Mouse (Mus musculus) midbrain, embryonic 15.5 days (tissue): Measurements from ENCODE around the gene Sirt2. TPM values are rescaled to one million over a fixed set of nuclear protein-coding genes. Genes with fewer than 3 reads are reported as not detected.

ENCODE experiments used
- ATAC-seq: fragments of 200-750 bp; cut with Nextera tagmentation; replicated peaks from 2 replicates; pipeline ENCODE4 v1.8.0; 2017; ENCODE audit warnings: moderate TSS enrichment
- H3K27ac ChIP-seq: fragments of 300-500 bp; sonication (generic); 2 replicates; pipeline ENCODE4 v1.5.1; 2015; ENCODE audit warnings: mild to moderate bottlenecking, inconsistent platforms
- H3K27me3 ChIP-seq: fragments of 300-500 bp; sonication (generic); replicated peaks from 2 replicates; pipeline ENCODE4 v1.6.1; 2015; ENCODE audit warnings: inconsistent platforms
- H3K36me3 ChIP-seq: fragments of 300-500 bp; sonication (generic); replicated peaks from 2 replicates; pipeline ENCODE4 v1.6.1; 2015; ENCODE audit warnings: inconsistent platforms
- H3K4me1 ChIP-seq: fragments of 300-500 bp; sonication (generic); 2 replicates; pipeline ENCODE4 v1.6.1; 2015; ENCODE audit warnings: inconsistent platforms
- H3K4me2 ChIP-seq: fragments of 300-500 bp; sonication (generic); 2 replicates; pipeline ENCODE4 v1.6.1; 2015; ENCODE audit warnings: inconsistent platforms, mild to moderate bottlenecking, moderate library complexity
- H3K4me3 ChIP-seq: fragments of 300-500 bp; sonication (generic); 2 replicates; pipeline ENCODE4 v1.5.1; 2015; ENCODE audit warnings: mild to moderate bottlenecking, inconsistent platforms
- H3K9ac ChIP-seq: fragments of 300-500 bp; sonication (generic); 2 replicates; pipeline ENCODE4 v1.6.1; 2015; ENCODE audit warnings: mild to moderate bottlenecking, inconsistent platforms
- H3K9me3 ChIP-seq: fragments of 300-500 bp; sonication (generic); 2 replicates; pipeline ENCODE4 v1.6.1; 2016; ENCODE audit warnings: inconsistent platforms
- WGBS: fragments of 180-500 bp; shearing (Covaris S2); methylation state at CpG from one replicate; pipeline ENCODE4 v1.1.7; 2015; ENCODE audit warnings: mixed read lengths; 5-methylcytosine and 5-hydroxymethylcytosine counted together
- polyA plus RNA-seq: library from polyadenylated mRNA; unstranded; fragments of >200 nt; fragmentation: Nextera tagmentation; extraction: Ambion mirVana; gene quantifications from 2 replicates; pipeline ENCODE4 v1.2.1, GENCODE M21; 2015

The Sirt2 gene
- polyA plus RNA-seq, 1 experiment from 2014 or later, result 125 TPM

- Histone ChIP-seq H3K4me3 (no peak overlapping the region), H3K9ac (no peak overlapping the region), H3K4me2 (no peak overlapping the region), H3K36me3 (peaks cover 3% of the 10 kb centered on the region; the same call in 1 of the 2 replicates), H3K27ac (no peak overlapping the region), H3K4me1 (peaks cover 10% of the 10 kb centered on the region), H3K9me3 (no peaks in the 10 kb centered on the region), H3K27me3 (no peaks in the 10 kb centered on the region)
- no peak for ATAC-seq
- 86% methylated on average over 6 of the region's 6 CpGs for WGBS
Observed at GRCm38 (mm10) chr7:28735701-28736100, 30.8 kb upstream of the Sirt2 start.

GRCm38 (mm10) chr7:28739829-28740228, 26.7 kb upstream of the Sirt2 start:
- Histone ChIP-seq H3K27ac (no peak overlapping the region), H3K4me1 (peaks cover 14% of the 10 kb centered on the region), H3K36me3 (peaks cover 3% of the 10 kb centered on the region; the same call in 1 of the 2 replicates), H3K9ac (no peak overlapping the region), H3K4me3 (no peak overlapping the region), H3K4me2 (no peak overlapping the region), H3K9me3 (no peaks in the 10 kb centered on the region), H3K27me3 (no peaks in the 10 kb centered on the region)
- 96% methylated on average over 21 of the region's 21 CpGs for WGBS
- ATAC-seq, result no peak

GRCm38 (mm10) chr7:28740949-28741348, 25.6 kb upstream of the Sirt2 start:
- H3K4me1 ChIP-seq, result peaks cover 14% of the 10 kb centered on the region
- H3K4me3 ChIP-seq, result peak overlapping the region; percentile 90
- 41% methylated on average over 9 of the region's 9 CpGs for WGBS
- no peak for ATAC-seq
- peak overlapping the region; percentile 74; the same call in 1 of the 2 replicates for H3K27ac ChIP-seq
- H3K9me3 ChIP-seq, result no peaks in the 10 kb centered on the region
- H3K27me3 ChIP-seq, result no peaks in the 10 kb centered on the region
- peaks cover 3% of the 10 kb centered on the region; the same call in 1 of the 2 replicates for H3K36me3 ChIP-seq
- peak overlapping the region; percentile 91 for H3K4me2 ChIP-seq
- H3K9ac ChIP-seq, result peak overlapping the region; percentile 73

GRCm38 (mm10) chr7:28741368-28741708, 25.2 kb upstream of the Sirt2 start:
- ATAC-seq, result peak; percentile 27; the same call in 1 of the 2 replicates
- Histone ChIP-seq H3K4me2 (peak overlapping the region; percentile 91), H3K36me3 (peaks cover 3% of the 10 kb centered on the region; the same call in 1 of the 2 replicates), H3K9ac (peak overlapping the region; percentile 73), H3K27me3 (no peaks in the 10 kb centered on the region), H3K27ac (peak overlapping the region; percentile 74), H3K4me3 (peak overlapping the region; percentile 90), H3K4me1 (peaks cover 14% of the 10 kb centered on the region), H3K9me3 (no peaks in the 10 kb centered on the region)
- under 1% methylated on average over 13 of the region's 13 CpGs for WGBS

- Histone ChIP-seq H3K4me2 (peak within 1 kb of the TSS; percentile 91), H3K36me3 (peaks cover 3% of the 10 kb centered on the region; the same call in 1 of the 2 replicates), H3K27ac (peak within 1 kb of the TSS; percentile 92), H3K9ac (peak within 1 kb of the TSS; percentile 76), H3K4me3 (peak within 1 kb of the TSS; percentile 90), H3K4me1 (peaks cover 14% of the 10 kb centered on the region), H3K9me3 (no peaks in the 10 kb centered on the region), H3K27me3 (no peaks in the 10 kb centered on the region)
- ATAC-seq, result peak; percentile 99
- under 1% methylated on average over 39 of the region's 39 CpGs for WGBS
Observed at GRCm38 (mm10) chr7:28741709-28742438, 24.7 kb upstream of the Sirt2 start, which contains the start of the genes Mrps12 and Sars2. Mrps12 (minus strand) TSS chr7:28741820. Sars2 (plus strand) TSS chr7:28741992.

GRCm38 (mm10) chr7:28749935-28750334, 16.6 kb upstream of the Sirt2 start:
- Histone ChIP-seq H3K9me3 (no peaks in the 10 kb centered on the region), H3K27me3 (no peaks in the 10 kb centered on the region), H3K9ac (no peak overlapping the region), H3K4me3 (no peak overlapping the region), H3K4me1 (no peaks in the 10 kb centered on the region), H3K36me3 (no peaks in the 10 kb centered on the region), H3K27ac (no peak overlapping the region), H3K4me2 (no peak overlapping the region)
- ATAC-seq, result no peak
- WGBS, result 99% methylated on average over 7 of the region's 7 CpGs

GRCm38 (mm10) chr7:28756079-28756478, 10.5 kb upstream of the Sirt2 start, which contains the start of gene Ccer2:
Ccer2 (plus strand) TSS chr7:28756174.
- H3K36me3 ChIP-seq, result peaks cover 15% of the 10 kb centered on the region
- H3K9ac ChIP-seq, result peak within 1 kb of the TSS; percentile 28; the same call in 1 of the 2 replicates
- H3K4me1 ChIP-seq, result peaks cover 6% of the 10 kb centered on the region; the same call in 1 of the 2 replicates
- H3K27me3 ChIP-seq, result no peaks in the 10 kb centered on the region; the same call in 1 of the 2 replicates
- H3K4me2 ChIP-seq, result peak within 1 kb of the TSS; percentile 42
- WGBS, result 3% methylated on average over 17 of the region's 17 CpGs
- H3K9me3 ChIP-seq, result no peaks in the 10 kb centered on the region
- no peak within 1 kb of the TSS for H3K27ac ChIP-seq
- ATAC-seq, result 0 out of 2 replicates have a peak, but pooled peaks have one; percentile 53
- peak within 1 kb of the TSS; percentile 10; the same call in 1 of the 2 replicates for H3K4me3 ChIP-seq

GRCm38 (mm10) chr7:28758623-28759022, 7.9 kb upstream of the Sirt2 start:
- H3K27ac ChIP-seq, result no peak overlapping the region
- no peak overlapping the region for H3K4me3 ChIP-seq
- peaks cover 25% of the 10 kb centered on the region for H3K36me3 ChIP-seq
- H3K27me3 ChIP-seq, result no peaks in the 10 kb centered on the region; the same call in 1 of the 2 replicates
- H3K4me2 ChIP-seq, result no peak overlapping the region
- 78% methylated on average over 13 of the region's 13 CpGs for WGBS
- no peaks in the 10 kb centered on the region for H3K9me3 ChIP-seq
- H3K4me1 ChIP-seq, result peaks cover 6% of the 10 kb centered on the region; the same call in 1 of the 2 replicates
- no peak for ATAC-seq
- no peak overlapping the region for H3K9ac ChIP-seq

- Histone ChIP-seq H3K4me1 (peaks cover 16% of the 10 kb centered on the region), H3K27me3 (no peaks in the 10 kb centered on the region; the same call in 1 of the 2 replicates), H3K27ac (no peak overlapping the region), H3K9ac (no peak overlapping the region), H3K4me2 (no peak overlapping the region), H3K4me3 (no peak overlapping the region), H3K9me3 (no peaks in the 10 kb centered on the region), H3K36me3 (peaks cover 25% of the 10 kb centered on the region)
- ATAC-seq, result no peak
- WGBS, result 91% methylated on average over 9 of the region's 9 CpGs
Observed at GRCm38 (mm10) chr7:28761907-28762306, 4.6 kb upstream of the Sirt2 start.

- peak overlapping the region; percentile 81 for H3K4me3 ChIP-seq
- no peak overlapping the region for H3K9ac ChIP-seq
Observed at GRCm38 (mm10) chr7:28765211-28765610, 1.3 kb upstream of the Sirt2 start.

GRCm38 (mm10) chr7:28766910-28767309, 375 bp downstream of the Sirt2 start:
- ATAC-seq, result peak; percentile 30; the same call in 1 of the 2 replicates
- WGBS, result 1% methylated on average over 14 of the region's 14 CpGs
- peak overlapping the region; percentile 81 for H3K4me3 ChIP-seq
- H3K9ac ChIP-seq, result peak overlapping the region; percentile 66
- peak overlapping the region; percentile 75 for H3K4me2 ChIP-seq
- H3K36me3 ChIP-seq, result 0 out of 2 replicates have a peak, but pooled peaks cover 1% of the 10 kb centered on the region
- H3K4me1 ChIP-seq, result peaks cover 31% of the 10 kb centered on the region
- no peaks in the 10 kb centered on the region for H3K27me3 ChIP-seq
- H3K27ac ChIP-seq, result no peak overlapping the region
- H3K9me3 ChIP-seq, result no peaks in the 10 kb centered on the region

More at GRCm38 (mm10) chr7:28765211-28765610, 1.3 kb upstream of the Sirt2 start:
- Histone ChIP-seq H3K4me2 (peak overlapping the region; percentile 64), H3K27ac (no peak overlapping the region), H3K27me3 (no peaks in the 10 kb centered on the region), H3K9me3 (no peaks in the 10 kb centered on the region), H3K4me1 (peaks cover 31% of the 10 kb centered on the region), H3K36me3 (peaks cover 14% of the 10 kb centered on the region; the same call in 1 of the 2 replicates)
- 79% methylated on average over 6 of the region's 6 CpGs for WGBS
- no peak for ATAC-seq

GRCm38 (mm10) chr7:28767462-28767965, 979 bp downstream of the Sirt2 start, which contains the start of gene Nfkbib:
Nfkbib (minus strand) TSS chr7:28767512.
- no peaks in the 10 kb centered on the region for H3K36me3 ChIP-seq
- no peaks in the 10 kb centered on the region for H3K27me3 ChIP-seq
- peak within 1 kb of the TSS; percentile 75 for H3K4me2 ChIP-seq
- ATAC-seq, result no peak
- H3K4me3 ChIP-seq, result peak within 1 kb of the TSS; percentile 81
- no peak within 1 kb of the TSS for H3K27ac ChIP-seq
- 65% methylated on average over 7 of the region's 7 CpGs for WGBS
- H3K9ac ChIP-seq, result peak within 1 kb of the TSS; percentile 66
- peaks cover 31% of the 10 kb centered on the region for H3K4me1 ChIP-seq
- no peaks in the 10 kb centered on the region for H3K9me3 ChIP-seq
